Mouse (Mus musculus): ENCODE measurements at regions not wholly inside any gene's neighbourhood (a gene's known extent, or its start where the extent isn't known, plus 50 kb on each side); places are given as distances from the start of the nearest gene placed in this dataset.

DNA sequence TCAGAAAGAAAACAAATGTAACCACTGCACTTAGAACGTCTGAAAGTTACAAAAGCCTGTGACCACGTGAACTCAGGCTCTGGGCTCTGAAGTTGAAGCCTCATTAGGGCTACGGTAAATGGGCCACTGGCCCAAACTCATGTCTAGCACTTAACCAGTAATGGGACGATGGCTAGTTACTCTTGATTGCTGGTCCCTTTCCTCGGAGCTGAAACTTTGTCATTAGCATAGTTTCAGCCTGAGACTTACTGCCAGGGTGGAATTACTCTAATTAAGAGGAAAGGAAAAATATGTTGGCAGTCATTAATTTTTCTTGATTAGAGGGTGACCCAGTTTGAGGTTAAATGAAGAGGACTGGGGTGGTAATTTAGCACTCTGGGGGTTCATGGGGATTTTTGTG is 192.6 kb downstream of the Slc4a3 start:
- no peak overlapping the region for H3K4me2 ChIP-seq (ENCODE audit: insufficient read depth, low read depth, poor library complexity, severe bottlenecking)
- no peak overlapping the region for H3K4me3 ChIP-seq (replicated peaks in 1 of 3; ENCODE audit: low read depth in 2 of 3, low read length in 2 of 3, poor library complexity in 1 of 3)
- H3K27me3 ChIP-seq (replicated peaks): no peaks in the 10 kb centered on the region
- H3K79me2 ChIP-seq (replicated peaks; ENCODE audit: control insufficient read depth, extremely low read depth, insufficient read depth, poor library complexity, severe bottlenecking): no peaks in the 10 kb centered on the region
- H3K4me1 ChIP-seq (ENCODE audit: control insufficient read depth in 1 of 2, insufficient read depth in 2 of 2): no peaks in the 10 kb centered on the region
- DNase-seq (ENCODE audit: extremely low read depth): no peak
- TF ChIP-seq BHLHE40 (IDR thresholded peaks at IDR 0.05; ENCODE audit: low read depth, low read length) (no peak), TCF12 (IDR thresholded peaks at IDR 0.05; ENCODE audit: low read depth, low read length) (no peak), ZKSCAN1 (IDR thresholded peaks at IDR 0.05; ENCODE audit: borderline replicate concordance, low read depth, low read length) (no peak)
- in situ Hi-C loops (cut with MboI; ENCODE audit: low pct_ligation_motif_present, low pct_unique_long_range_greater_than_20kb, low sequenced_read_pairs): no loop called here
- H3K27ac ChIP-seq (ENCODE audit: insufficient read depth, low read depth): no peak overlapping the region
- H3K9me3 ChIP-seq (replicated peaks; ENCODE audit: low read length): no peaks in the 10 kb centered on the region
- no peak overlapping the region for H3K9ac ChIP-seq (ENCODE audit: insufficient read depth, low read depth)
- dilution Hi-C loops (cut with MboI; ENCODE audit: extremely low pct_ligation_motif_present, extremely low pct_unique_long_range_greater_than_20kb, low sequenced_read_pairs): no loop called here
- H3K36me3 ChIP-seq (replicated peaks in 1 of 2; ENCODE audit: control insufficient read depth in 1 of 2, insufficient read depth in 1 of 2, low read length in 1 of 2): no peaks in the 10 kb centered on the region

DNA sequence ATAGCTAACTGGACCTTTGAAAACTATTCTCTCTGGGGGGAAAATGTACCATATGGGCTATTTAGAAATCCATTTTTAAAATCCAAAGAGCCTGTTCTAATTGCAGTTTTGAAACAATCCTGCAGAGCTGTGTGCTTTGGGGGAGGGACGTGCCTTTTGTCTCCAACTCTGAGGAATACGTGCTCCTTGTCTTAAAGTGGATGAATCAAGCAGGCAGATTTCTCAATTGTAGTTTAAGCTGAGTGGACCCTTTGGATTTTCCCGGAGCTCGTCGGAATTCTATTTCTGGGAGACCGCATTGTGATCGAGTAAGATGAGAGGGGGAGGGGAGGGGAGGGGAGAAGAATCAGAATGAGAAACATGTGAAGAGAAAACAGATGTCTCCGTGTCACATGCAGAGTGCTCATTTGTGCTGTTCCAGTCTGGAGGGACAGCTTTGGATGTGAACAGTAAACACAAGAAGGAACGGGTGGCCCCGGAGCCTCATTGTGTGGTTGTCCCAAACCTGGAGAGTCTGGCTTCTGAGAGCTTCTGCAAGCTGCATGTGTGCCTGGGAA is 203.7 kb downstream of the Slc4a3 start:
- Histone ChIP-seq H3K4me3 (replicated peaks in 1 of 3; ENCODE audit: low read depth in 2 of 3, low read length in 2 of 3, poor library complexity in 1 of 3) (no peak overlapping the region), H3K4me2 (ENCODE audit: insufficient read depth, low read depth, poor library complexity, severe bottlenecking) (no peak overlapping the region), H3K27me3 (replicated peaks) (no peaks in the 10 kb centered on the region), H3K27ac (ENCODE audit: insufficient read depth, low read depth) (no peak overlapping the region), H3K4me1 (ENCODE audit: control insufficient read depth in 1 of 2, insufficient read depth in 2 of 2) (no peaks in the 10 kb centered on the region), H3K9me3 (replicated peaks; ENCODE audit: low read length) (no peaks in the 10 kb centered on the region), H3K36me3 (replicated peaks in 1 of 2; ENCODE audit: control insufficient read depth in 1 of 2, insufficient read depth in 1 of 2, low read length in 1 of 2) (no peaks in the 10 kb centered on the region), H3K9ac (ENCODE audit: insufficient read depth, low read depth) (no peak overlapping the region), H3K79me2 (replicated peaks; ENCODE audit: control insufficient read depth, extremely low read depth, insufficient read depth, poor library complexity, severe bottlenecking) (no peaks in the 10 kb centered on the region)
- in situ Hi-C loops (cut with MboI; ENCODE audit: low pct_ligation_motif_present, low pct_unique_long_range_greater_than_20kb, low sequenced_read_pairs): no loop called here
- dilution Hi-C loops (cut with MboI; ENCODE audit: extremely low pct_ligation_motif_present, extremely low pct_unique_long_range_greater_than_20kb, low sequenced_read_pairs): no loop called here
- TF ChIP-seq GABPA (IDR thresholded peaks at IDR 0.05; ENCODE audit: insufficient replicate concordance, low read depth, low read length) (no peak), RCOR1 (conservative IDR thresholded peaks at IDR 0.05; ENCODE audit: low read depth, low read length) (no peak), CHD1 (IDR thresholded peaks at IDR 0.05; ENCODE audit: low read depth, low read length) (no peak), EP300 (IDR thresholded peaks at IDR 0.05; ENCODE audit: low read length) (no peak), TBP (conservative IDR thresholded peaks at IDR 0.05; ENCODE audit: low read depth, low read length) (no peak), JUND (conservative IDR thresholded peaks at IDR 0.05; ENCODE audit: low read depth, low read length) (no peak), MAX (IDR thresholded peaks at IDR 0.05; ENCODE audit: low read length) (no peak), MAFK (IDR thresholded peaks at IDR 0.05; ENCODE audit: insufficient replicate concordance, low read length) (no peak), MAZ (IDR thresholded peaks at IDR 0.05; ENCODE audit: low read depth, low read length) (no peak), SIN3A (IDR thresholded peaks at IDR 0.05; ENCODE audit: low read length) (no peak), BHLHE40 (IDR thresholded peaks at IDR 0.05; ENCODE audit: low read depth, low read length) (no peak), E2F4 (IDR thresholded peaks at IDR 0.05; ENCODE audit: insufficient replicate concordance, low read depth, low read length) (no peak), CHD2 (IDR thresholded peaks at IDR 0.05; ENCODE audit: low read length) (no peak), POLR2A (IDR thresholded peaks at IDR 0.05; ENCODE audit: low read depth, low read length) (no peak)
- no peak for DNase-seq (ENCODE audit: extremely low read depth)

Measured in CH12.LX (cell line).